ENCODE assay signal across 19 mouse cellular contexts in genomic region chr10:11086348-11086747, GRCm38 (mm10). TPM values are rescaled to one million over a fixed set of nuclear protein-coding genes. Genes with fewer than 3 reads are reported as not detected.
"Had no signal": no experiment of that assay in that cellular context is flagged by ENCODE, and none has a peak within 500 bp of the region (broad histone marks: within the 10 kb centered on the region; RNA-seq: fewer than 3 reads in every experiment).

No protein-coding gene starts in this region.

- DNase-seq: retina, postnatal 1 day; right cerebral cortex, adult 18-20 months; right cerebral cortex, postnatal 14 days; right cerebral cortex, postnatal 25 days; right cerebral cortex, postnatal 4 days; spleen, adult 18-20 months; thymus, adult 18-20 months; thymus, adult 2 months; thymus, postnatal 14 days; thymus, postnatal 25 days; thymus, postnatal 36 days; thymus, postnatal 4 days had no signal

- H3K9me3 ChIP-seq: neural tube, embryonic 15.5 days; stomach, embryonic 15.5 days had no signal

- H3K27ac ChIP-seq: neural tube, embryonic 15.5 days; stomach, embryonic 15.5 days; stomach, postnatal 0 days had no signal

- H3K9ac ChIP-seq: neural tube, embryonic 15.5 days; stomach, embryonic 15.5 days had no signal

- H3K4me1 ChIP-seq: stomach, embryonic 15.5 days had no signal

- H3K4me3 ChIP-seq: neural tube, embryonic 15.5 days; stomach, embryonic 15.5 days had no signal

- H3K36me3 ChIP-seq: neural tube, embryonic 15.5 days; stomach, embryonic 15.5 days had no signal

- H3K4me2 ChIP-seq: neural tube, embryonic 15.5 days; stomach, embryonic 15.5 days had no signal

RNA-seq across cellular contexts. Expression of gene Grm1, which starts 4.2 kb away (rescaled TPM):
- polyA plus RNA-seq: small intestine, adult 2 months; stomach, embryonic 14.5 days; stomach, postnatal 0 days; thymus, postnatal 0 days; urinary bladder, adult 2 months had no signal
